Mouse (Mus musculus): ENCODE measurements around the gene Tlr12.

GRCm38 (mm10) chr4:128651530-128651929 lies 33.1 kb upstream of the Tlr12 start:
- TF ChIP-seq TCF12 (IDR thresholded peaks at IDR 0.05; ENCODE audit: low read depth, low read length) (no peak), POLR2A (IDR thresholded peaks at IDR 0.05; ENCODE audit: low read depth, low read length) (no peak), EP300 (IDR thresholded peaks at IDR 0.05; ENCODE audit: low read length) (no peak)

Measured in CH12.LX (cell line).